ENCODE assay signal across 33 mouse cellular contexts in the genomic region with DNA sequence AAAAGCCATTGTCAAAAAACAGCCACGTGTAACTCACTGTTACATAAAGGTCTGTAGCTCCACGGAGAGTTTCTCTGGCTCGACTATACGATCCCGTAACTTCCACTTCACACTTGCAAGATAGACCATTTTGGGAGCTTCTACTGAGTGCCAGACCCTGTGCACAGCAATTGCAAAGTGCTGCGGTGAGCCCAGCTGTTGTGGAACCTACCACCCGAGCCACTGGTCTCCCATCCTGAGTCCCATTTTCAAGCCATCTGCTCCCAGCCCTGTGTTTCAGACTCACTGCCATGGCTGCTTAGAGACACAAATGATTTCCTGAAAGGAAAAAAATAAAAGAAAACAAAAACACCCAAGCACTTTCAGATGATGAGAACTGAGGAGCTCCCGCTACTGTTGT.
"Had no signal": no experiment of that assay in that cellular context is flagged by ENCODE, and none has a peak within 500 bp of the region (broad histone marks: within the 10 kb centered on the region; RNA-seq: fewer than 3 reads in every experiment).

No protein-coding gene starts in this region.

- H3K4me2 ChIP-seq: limb, embryonic 12.5 days; limb, embryonic 13.5 days; limb, embryonic 15.5 days; liver, embryonic 11.5 days; liver, embryonic 12.5 days; liver, embryonic 13.5 days; liver, embryonic 15.5 days; lung, embryonic 14.5 days; lung, embryonic 15.5 days; midbrain, embryonic 11.5 days; midbrain, embryonic 12.5 days; midbrain, embryonic 13.5 days; midbrain, embryonic 15.5 days; neural tube, embryonic 12.5 days; neural tube, embryonic 13.5 days had no signal

- DNase-seq: left cerebral cortex, postnatal 4 days; liver; liver, embryonic 13.5 days; liver, postnatal 0 days; lung, adult 18-20 months; lung, adult 2 months; lung, embryonic 14.5 days; lung, postnatal 10 days; lung, postnatal 14 days; lung, postnatal 36 days; lung, postnatal 4 days; midbrain, embryonic 14.5 days had no signal

- H3K4me1 ChIP-seq: liver, embryonic 12.5 days; liver, embryonic 13.5 days; liver, embryonic 15.5 days had no signal

- H3K9me3 ChIP-seq: limb, embryonic 10.5 days; limb, embryonic 12.5 days; limb, embryonic 13.5 days; limb, embryonic 15.5 days; liver, embryonic 12.5 days; liver, embryonic 13.5 days; liver, embryonic 15.5 days; lung, embryonic 15.5 days; midbrain, embryonic 10.5 days; midbrain, embryonic 12.5 days; midbrain, embryonic 13.5 days; midbrain, embryonic 15.5 days; neural tube, embryonic 12.5 days; neural tube, embryonic 13.5 days had no signal

- H3K27ac ChIP-seq: limb, embryonic 10.5 days; limb, embryonic 12.5 days; limb, embryonic 13.5 days; limb, embryonic 15.5 days; liver, embryonic 12.5 days; liver, embryonic 13.5 days; liver, embryonic 14.5 days; liver, embryonic 15.5 days; lung, embryonic 15.5 days; macrophage; midbrain, embryonic 10.5 days; midbrain, embryonic 12.5 days; midbrain, embryonic 13.5 days; midbrain, embryonic 15.5 days; neural tube, embryonic 12.5 days; neural tube, embryonic 13.5 days had no signal

- ATAC-seq: liver, embryonic 12.5 days; liver, postnatal 0 days; lung, postnatal 0 days; midbrain, embryonic 13.5 days; midbrain, embryonic 15.5 days; midbrain, embryonic 16.5 days had no signal

- H3K36me3 ChIP-seq: liver, embryonic 12.5 days; liver, embryonic 13.5 days; liver, embryonic 15.5 days; lung, embryonic 15.5 days; midbrain, embryonic 15.5 days had no signal

- H3K4me3 ChIP-seq: limb, embryonic 10.5 days; limb, embryonic 12.5 days; limb, embryonic 13.5 days; limb, embryonic 15.5 days; liver, embryonic 12.5 days; liver, embryonic 13.5 days; liver, embryonic 15.5 days; lung, embryonic 15.5 days; megakaryocyte, embryonic 14.5 days; midbrain, embryonic 10.5 days; midbrain, embryonic 12.5 days; midbrain, embryonic 13.5 days; midbrain, embryonic 15.5 days; myocyte; neural tube, embryonic 12.5 days; neural tube, embryonic 13.5 days had no signal

- H3K27me3 ChIP-seq: limb, embryonic 12.5 days; limb, embryonic 13.5 days; limb, embryonic 15.5 days; liver, embryonic 12.5 days; liver, embryonic 13.5 days; liver, embryonic 15.5 days; lung, embryonic 15.5 days had no signal

- H3K9ac ChIP-seq: limb, embryonic 12.5 days; limb, embryonic 13.5 days; limb, embryonic 15.5 days; liver, embryonic 12.5 days; liver, embryonic 13.5 days; liver, embryonic 14.5 days; liver, embryonic 15.5 days; liver, postnatal 0 days; lung, embryonic 14.5 days; lung, embryonic 15.5 days; midbrain, embryonic 12.5 days; midbrain, embryonic 13.5 days; midbrain, embryonic 15.5 days; neural tube, embryonic 12.5 days; neural tube, embryonic 13.5 days had no signal
